Mouse (Mus musculus) heart, postnatal 14 days (tissue): ENCODE results near the gene Arnt. TPM values are rescaled to one million over a fixed set of nuclear protein-coding genes. Genes with fewer than 3 reads are reported as not detected.

Experiments used
- DNase-seq, 2 experiments: peaks; one replicate each; pipeline ENCODE4 v3.0.0; 2021 to 2022
- intact Hi-C: fragments of 180-260 bp; cut with DNase I; formaldehyde crosslinking; loops from one replicate; pipeline ENCODE4 v1.15.1; 2025
- total RNA-seq, 2 experiments: library from RNA; stranded (reverse); gene quantifications; 2 replicates each; pipeline ENCODE4 v1.2.3; 2021

Arnt gene
- total RNA-seq, 2 experiments from 2014 or later: 45.0 to 48.6 TPM

GRCm38 (mm10) chr3:95450408-95450807, 16.2 kb downstream of the Arnt start:
- intact Hi-C loops: loop anchor here (2.0 kb wide), 1 partner anchor 102 kb away; no protein-coding TSS in a partner anchor
- DNase-seq: peak; percentile 39 to 70

- no peak for DNase-seq
- intact Hi-C loops: loop anchor here (2.0 kb wide), 1 partner anchor 102 kb away; no protein-coding TSS in a partner anchor
Measured at GRCm38 (mm10) chr3:95450915-95451314, 16.7 kb downstream of the Arnt start.

GRCm38 (mm10) chr3:95456367-95456766, 22.2 kb downstream of the Arnt start:
- intact Hi-C loops: no loop called here
- DNase-seq: no peak

GRCm38 (mm10) chr3:95457758-95458157, 23.6 kb downstream of the Arnt start:
- no peak for DNase-seq
- intact Hi-C loops: no loop called here

- intact Hi-C loops: no loop called here
- no peak for DNase-seq
Measured at GRCm38 (mm10) chr3:95459381-95459780, 25.2 kb downstream of the Arnt start.

GRCm38 (mm10) chr3:95463852-95464251, 29.7 kb downstream of the Arnt start:
- DNase-seq: no peak
- intact Hi-C loops: no loop called here

- intact Hi-C loops: no loop called here
Measured at GRCm38 (mm10) chr3:95478966-95479365, 44.8 kb downstream of the Arnt start.

GRCm38 (mm10) chr3:95486421-95486820, 52.2 kb downstream of the Arnt start:
- no peak for DNase-seq
- intact Hi-C loops: no loop called here

More at GRCm38 (mm10) chr3:95478966-95479365, 44.8 kb downstream of the Arnt start:
- no peak for DNase-seq

- intact Hi-C loops: no loop called here
- DNase-seq: no peak
Measured at GRCm38 (mm10) chr3:95488679-95489078, 54.5 kb downstream of the Arnt start.

GRCm38 (mm10) chr3:95490238-95490637, 56.0 kb downstream of the Arnt start:
- intact Hi-C loops: no loop called here
- no peak for DNase-seq

- peak; percentile 59 to 73 for DNase-seq
- intact Hi-C loops: no loop called here
Measured at GRCm38 (mm10) chr3:95494342-95494741, 60.2 kb downstream of the Arnt start.

- no peak for DNase-seq
- intact Hi-C loops: no loop called here
Measured at GRCm38 (mm10) chr3:95498229-95498628, 64.0 kb downstream of the Arnt start.

GRCm38 (mm10) chr3:95499024-95499423, 64.8 kb downstream of the Arnt start, which contains the start of gene Ctsk:
Ctsk (plus strand) TSS chr3:95499256.
- no peak for DNase-seq
- intact Hi-C loops: no loop called here

GRCm38 (mm10) chr3:95499496-95500140, 65.4 kb downstream of the Arnt start:
- intact Hi-C loops: no loop called here
- DNase-seq: no peak

GRCm38 (mm10) chr3:95502312-95502711, 68.1 kb downstream of the Arnt start:
- intact Hi-C loops: no loop called here

GRCm38 (mm10) chr3:95509348-95509747, 75.2 kb downstream of the Arnt start:
- intact Hi-C loops: no loop called here
- no peak for DNase-seq

More at GRCm38 (mm10) chr3:95502312-95502711, 68.1 kb downstream of the Arnt start:
- DNase-seq: no peak

- intact Hi-C loops: loop anchor here (10.0 kb wide), 1 partner anchor 323 kb away; no protein-coding TSS in a partner anchor
Measured at GRCm38 (mm10) chr3:95511611-95512180, 77.5 kb downstream of the Arnt start.

GRCm38 (mm10) chr3:95516614-95517041, 82.4 kb downstream of the Arnt start:
- intact Hi-C loops: loop anchor here (5.0 to 10.0 kb wide), 3 partner anchors 106 to 318 kb away; partner anchors contain the start of gene Ensa

More at GRCm38 (mm10) chr3:95511611-95512180, 77.5 kb downstream of the Arnt start:
- no peak for DNase-seq

GRCm38 (mm10) chr3:95517493-95517898, 83.3 kb downstream of the Arnt start:
- peak; percentile 55 to 68 for DNase-seq
- intact Hi-C loops: loop anchor here (5.0 to 10.0 kb wide), 3 partner anchors 105 to 317 kb away; partner anchors contain the start of gene Ensa

More at GRCm38 (mm10) chr3:95516614-95517041, 82.4 kb downstream of the Arnt start:
- DNase-seq: no peak

- no peak for DNase-seq
- intact Hi-C loops: loop anchor here (5.0 to 10.0 kb wide), 3 partner anchors 103 to 316 kb away; partner anchors contain the start of gene Ensa
Measured at GRCm38 (mm10) chr3:95518891-95519290, 84.7 kb downstream of the Arnt start.

- DNase-seq: no peak
- intact Hi-C loops: loop anchor here (5.0 to 10.0 kb wide), 3 partner anchors 103 to 315 kb away; partner anchors contain the start of gene Ensa
Measured at GRCm38 (mm10) chr3:95519315-95519714, 85.1 kb downstream of the Arnt start.
